Mouse (Mus musculus): ENCODE measurements at regions not wholly inside any gene's neighbourhood (a gene's known extent, or its start where the extent isn't known, plus 50 kb on each side); places are given as distances from the start of the nearest gene placed in this dataset.

- no peak for DNase-seq
Observed at GRCm38 (mm10) chr7:63811816-63812215, 104.8 kb upstream of the E030018B13Rik start.

GRCm38 (mm10) chr7:63815531-63815930, 101.1 kb upstream of the E030018B13Rik start:
- DNase-seq: no peak

DNA sequence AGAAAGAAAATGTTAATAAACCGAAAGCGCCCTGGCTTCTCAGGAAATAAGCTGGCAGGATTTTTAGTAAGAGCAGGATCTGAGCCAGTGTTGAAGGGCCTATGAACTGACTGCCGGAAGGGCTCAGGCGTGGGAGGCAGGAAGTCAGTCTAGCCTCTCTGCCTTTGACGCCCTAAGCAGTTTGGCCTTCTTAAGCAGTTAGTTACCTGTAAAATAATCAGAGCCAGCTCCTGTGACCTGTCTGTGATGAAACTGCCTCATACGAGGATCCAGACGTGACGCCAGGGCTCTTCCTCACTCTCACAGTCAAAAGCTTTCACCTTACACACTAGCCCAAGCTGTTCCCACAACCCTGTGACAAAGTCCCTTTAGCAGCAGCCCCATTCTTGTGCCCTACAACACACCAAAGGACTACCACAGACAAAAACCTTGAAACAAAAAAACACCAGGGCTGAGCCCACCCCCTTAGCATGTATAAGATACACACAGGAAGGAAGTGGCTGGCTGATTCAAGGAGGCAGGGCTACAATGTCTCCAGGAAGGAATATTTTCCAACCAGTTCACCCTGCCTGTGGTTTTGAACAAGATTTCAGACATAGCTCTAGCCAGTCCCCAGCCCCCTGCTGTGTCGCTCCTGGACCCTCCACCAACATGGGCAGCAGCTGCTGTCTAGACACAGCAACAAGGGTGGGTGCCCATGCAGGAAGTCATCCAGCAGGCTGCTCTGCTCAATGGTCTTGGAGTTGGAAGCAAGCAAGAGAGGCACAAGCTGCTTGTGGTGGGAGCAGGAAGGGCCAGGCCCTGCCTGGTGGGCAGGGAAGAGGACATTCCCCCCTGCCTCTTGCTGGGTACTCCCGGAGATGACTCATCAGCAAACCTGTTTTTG, 100.4 kb upstream of the E030018B13Rik start:
- DNase-seq: peak in 1 of 2 experiments; percentile 9

- no peak for DNase-seq
Observed at GRCm38 (mm10) chr7:63817476-63817875, 99.2 kb upstream of the E030018B13Rik start.

- DNase-seq: no peak
Observed at GRCm38 (mm10) chr7:63818105-63818504, 98.6 kb upstream of the E030018B13Rik start.

GRCm38 (mm10) chr7:63820286-63820685, 96.4 kb upstream of the E030018B13Rik start:
- DNase-seq: no peak

GRCm38 (mm10) chr7:63822001-63822400, 94.7 kb upstream of the E030018B13Rik start:
- no peak for DNase-seq

- no peak for DNase-seq
Observed at GRCm38 (mm10) chr7:63824009-63824408, 92.6 kb upstream of the E030018B13Rik start.

GRCm38 (mm10) chr7:63829362-63829920, 87.2 kb upstream of the E030018B13Rik start:
- no peak for DNase-seq

DNA sequence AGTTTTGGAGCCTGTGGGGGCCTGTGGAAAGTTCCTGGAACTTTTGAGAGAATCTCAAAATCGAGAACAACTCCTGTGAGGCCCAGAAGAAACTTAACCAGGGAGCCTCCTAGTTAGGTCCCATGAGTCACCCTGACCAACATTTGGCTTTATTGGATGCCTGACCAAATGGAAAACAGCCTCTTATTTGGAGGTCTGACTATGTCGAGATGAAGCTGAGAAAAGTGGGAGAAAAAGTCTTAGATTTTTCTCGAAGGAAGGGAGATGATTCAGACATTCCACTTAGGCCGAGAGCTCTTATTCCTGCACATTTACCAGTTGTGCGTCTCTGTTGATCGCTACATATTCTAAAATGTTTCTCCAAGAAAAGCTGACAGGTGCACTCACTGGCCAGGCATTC, 83.0 kb upstream of the E030018B13Rik start:
- no peak for DNase-seq

DNA sequence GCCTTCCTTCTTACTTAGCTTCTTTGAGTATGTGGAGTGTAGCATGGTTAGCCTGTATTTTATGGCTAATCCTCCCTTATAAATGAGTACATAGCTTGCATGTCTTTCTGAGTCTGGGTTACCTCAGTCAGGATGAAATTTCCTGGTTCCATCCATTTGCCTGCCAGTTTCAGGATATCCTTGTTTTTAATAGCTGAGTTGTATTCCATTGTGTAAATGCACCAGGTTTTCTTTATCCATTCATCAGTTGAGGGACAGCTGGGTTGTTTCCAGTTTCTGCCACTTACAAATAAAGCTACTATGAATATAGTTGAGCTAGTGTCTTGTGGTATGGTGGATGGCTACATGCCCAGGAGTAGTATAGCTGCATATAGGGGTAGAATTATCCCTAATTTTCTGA, 80.7 kb upstream of the E030018B13Rik start:
- DNase-seq: no peak
